Mouse (Mus musculus) left cerebral cortex, adult 2 months (tissue): ENCODE measurements around the gene Gm867. TPM values are rescaled to one million over a fixed set of nuclear protein-coding genes. Genes with fewer than 3 reads are reported as not detected.

ENCODE experiments used
- DNase-seq, 2 experiments: peaks; one replicate each; pipeline ENCODE4 v3.0.0; 2021 to 2022; ENCODE audit warnings: low spot score in 2 of 2, mixed read lengths in 1 of 2; ENCODE audit errors: extremely low spot score in 1 of 2
- H3K27ac ChIP-seq: fragments of 200-600 bp; 2 replicates; pipeline ENCODE4 v1.8.1; 2022
- H3K4me3 ChIP-seq: fragments of 200-600 bp; 2 replicates; pipeline ENCODE4 v1.8.1; 2022
- CTCF ChIP-seq: fragments of 200-600 bp; IDR thresholded peaks from 2 replicates; pipeline ENCODE4 v1.8.1; 2022; ENCODE audit warnings: antibody characterized with exemption, mild to moderate bottlenecking, moderate library complexity
- intact Hi-C: fragments of 180-260 bp; cut with DNase I; formaldehyde crosslinking; loops from one replicate; pipeline ENCODE4 v1.15.1; 2025
- total RNA-seq, 2 experiments: library from RNA; stranded (reverse); gene quantifications; 2 replicates each; pipeline ENCODE4 v1.2.3; 2021

Gm867 gene
- total RNA-seq, 2 experiments from 2014 or later: 0.51 TPM; not detected in 1

- intact Hi-C loops: no loop called here
- DNase-seq: no peak
- no peak for TF ChIP-seq CTCF
- Histone ChIP-seq H3K4me3 (no peak overlapping the region), H3K27ac (no peak overlapping the region)
Observed at GRCm38 (mm10) chr10:75913013-75913589, 27.4 kb downstream of the Gm867 start.

- H3K27ac ChIP-seq: no peak overlapping the region
- H3K4me3 ChIP-seq: no peak overlapping the region
- intact Hi-C loops: no loop called here
- no peak for TF ChIP-seq CTCF
- DNase-seq: no peak
Observed at GRCm38 (mm10) chr10:75910698-75911097, 29.8 kb downstream of the Gm867 start.

GRCm38 (mm10) chr10:75906882-75907281, 33.6 kb downstream of the Gm867 start:
- H3K4me3 ChIP-seq: no peak overlapping the region
- no peak for TF ChIP-seq CTCF
- H3K27ac ChIP-seq: no peak overlapping the region
- intact Hi-C loops: no loop called here
- no peak for DNase-seq

- DNase-seq: no peak
- Histone ChIP-seq H3K27ac (no peak overlapping the region), H3K4me3 (no peak overlapping the region)
- TF ChIP-seq CTCF: no peak
- intact Hi-C loops: no loop called here
Observed at GRCm38 (mm10) chr10:75904391-75904790, 36.1 kb downstream of the Gm867 start.

GRCm38 (mm10) chr10:75898846-75899245, 41.6 kb downstream of the Gm867 start:
- DNase-seq: no peak
- peak overlapping the region; percentile 45; the same call in 1 of the 2 replicates for H3K27ac ChIP-seq
- no peak for TF ChIP-seq CTCF
- no peak overlapping the region for H3K4me3 ChIP-seq
- intact Hi-C loops: loop anchor here (5.0 kb wide), 1 partner anchor 38 kb away; the partner anchor contains the start of gene Mmp11

GRCm38 (mm10) chr10:75898039-75898564, 42.4 kb downstream of the Gm867 start:
- Histone ChIP-seq H3K4me3 (no peak overlapping the region), H3K27ac (peak overlapping the region; percentile 45; the same call in 1 of the 2 replicates)
- no peak for TF ChIP-seq CTCF
- intact Hi-C loops: loop anchor here (5.0 kb wide), 1 partner anchor 39 kb away; the partner anchor contains the start of gene Mmp11
- DNase-seq: no peak

GRCm38 (mm10) chr10:75897373-75897772, 43.1 kb downstream of the Gm867 start:
- intact Hi-C loops: loop anchor here (1.0 to 5.0 kb wide), 3 partner anchors 24 to 54 kb away; partner anchors contain the start of genes Mmp11 and Smarcb1
- peak; percentile 66 to 71 for DNase-seq
- no peak overlapping the region for H3K27ac ChIP-seq
- no peak overlapping the region for H3K4me3 ChIP-seq
- TF ChIP-seq CTCF: peak; percentile 78

GRCm38 (mm10) chr10:75896208-75896607, 44.3 kb downstream of the Gm867 start:
- DNase-seq: peak in 1 of 2 experiments; percentile 44
- H3K4me3 ChIP-seq: no peak overlapping the region
- TF ChIP-seq CTCF: no peak; the same call in none of the 2 replicates
- H3K27ac ChIP-seq: peak overlapping the region; percentile 63
- intact Hi-C loops: loop anchor here (5.0 kb wide), 1 partner anchor 41 kb away; the partner anchor contains the start of gene Mmp11

GRCm38 (mm10) chr10:75895730-75896129, 44.7 kb downstream of the Gm867 start:
- no peak for DNase-seq
- Histone ChIP-seq H3K4me3 (no peak overlapping the region), H3K27ac (peak overlapping the region; percentile 56)
- no peak for TF ChIP-seq CTCF
- intact Hi-C loops: loop anchor here (5.0 kb wide), 1 partner anchor 42 kb away; the partner anchor contains the start of gene Mmp11

- intact Hi-C loops: no loop called here
- no peak overlapping the region for H3K4me3 ChIP-seq
- no peak for TF ChIP-seq CTCF
- DNase-seq: no peak
- no peak overlapping the region for H3K27ac ChIP-seq
Observed at GRCm38 (mm10) chr10:75894601-75895000, 45.9 kb downstream of the Gm867 start.

GRCm38 (mm10) chr10:75893089-75893750, 47.3 kb downstream of the Gm867 start, which contains the start of gene Derl3:
Derl3 (plus strand) TSS chr10:75893413.
- Histone ChIP-seq H3K27ac (peak within 1 kb of the TSS; percentile 28; the same call in 1 of the 2 replicates), H3K4me3 (peak within 1 kb of the TSS; percentile 55)
- no peak for TF ChIP-seq CTCF
- DNase-seq: peak; percentile 94
- intact Hi-C loops: no loop called here

GRCm38 (mm10) chr10:75889406-75890153, 50.9 kb downstream of the Gm867 start:
- no peak for TF ChIP-seq CTCF
- Histone ChIP-seq H3K27ac (no peak overlapping the region), H3K4me3 (no peak overlapping the region)
- intact Hi-C loops: no loop called here
- DNase-seq: no peak

Other genes starting within 250 kb of the Gm867 start
- 10 to 100 TPM; 78.0 to 79.3 TPM for gene Cabin1, start 176.3 kb downstream of the Gm867 start, total RNA-seq
- gene Ddt, start 167.3 kb downstream of the Gm867 start, total RNA-seq: 10 to 100 TPM; 43.3 to 49.3 TPM
- gene Gm20441, start 159.7 kb downstream of the Gm867 start, total RNA-seq: not detected
- gene Gstt3, start 159.3 kb downstream of the Gm867 start, total RNA-seq: 1 to 10 TPM; 1.7 to 2.8 TPM
- gene Gstt1, start 142.1 kb downstream of the Gm867 start, total RNA-seq: 10 to 100 TPM; 11.0 to 12.2 TPM
- not detected for gene Gstt4, start 118.1 kb downstream of the Gm867 start, total RNA-seq
- 1 to 10 TPM; 4.6 to 4.8 TPM for gene Gstt2, start 103.2 kb downstream of the Gm867 start, total RNA-seq
- gene Mif, start 80.4 kb downstream of the Gm867 start, total RNA-seq: 100 to 1,000 TPM; 475 to 526 TPM
- gene Derl3, start 47.3 kb downstream of the Gm867 start, total RNA-seq: 1 to 10 TPM; 3.0 to 3.5 TPM
- gene Smarcb1, start 19.1 kb downstream of the Gm867 start, total RNA-seq: 10 to 100 TPM; 75.8 to 78.2 TPM
- gene Chchd10, start 7.5 kb downstream of the Gm867 start, total RNA-seq: 100 to 1,000 TPM; 364 to 413 TPM
- 1 to 10 TPM; 1.3 TPM for gene Mmp11, start 4.2 kb downstream of the Gm867 start, total RNA-seq
- not detected for gene Vpreb3, start 2.4 kb upstream of the Gm867 start, total RNA-seq
- gene Gm5134, start 13.8 kb upstream of the Gm867 start, total RNA-seq: not detected
- 10 to 100 TPM; 15.0 to 15.8 TPM for gene Zfp280b, start 92.0 kb upstream of the Gm867 start, total RNA-seq
- gene Slc5a4b, start 170.3 kb upstream of the Gm867 start, total RNA-seq: not detected
- gene Slc5a4a, start 206.8 kb upstream of the Gm867 start, total RNA-seq: not detected